14 mouse cellular contexts compared by ENCODE assay signal in genomic region chr6:77213757-77214409, GRCm38 (mm10). TPM values are rescaled to one million over a fixed set of nuclear protein-coding genes. Genes with fewer than 3 reads are reported as not detected.
DNase-seq lines count a peak whose midpoint lies in the region.
"Had no signal": no experiment of that assay in that cellular context is flagged by ENCODE, and none has a peak within 500 bp of the region (broad histone marks: within the 10 kb centered on the region; RNA-seq: fewer than 3 reads in every experiment).

No protein-coding gene starts in this region.

- H3K27me3 ChIP-seq in embryonic facial prominence, embryonic 10.5 days (replicated peaks; ENCODE audit: low read depth, poor library complexity, severe bottlenecking), result no peaks in the 10 kb centered on the region
- H3K27me3 ChIP-seq: embryonic facial prominence, embryonic 13.5 days; midbrain, embryonic 13.5 days had no signal

- no peak overlapping the region for H3K4me3 ChIP-seq in embryonic facial prominence, embryonic 10.5 days
- H3K4me3 ChIP-seq: embryonic facial prominence, embryonic 13.5 days; midbrain, embryonic 13.5 days had no signal

- 46% methylated on average over 3 of the region's 3 CpGs for WGBS in embryonic facial prominence, embryonic 10.5 days

- no peak overlapping the region for H3K27ac ChIP-seq in embryonic facial prominence, embryonic 10.5 days (replicated peaks)
- H3K27ac ChIP-seq: embryonic facial prominence, embryonic 13.5 days; midbrain, embryonic 13.5 days had no signal

- no peaks in the 10 kb centered on the region for H3K9me3 ChIP-seq in embryonic facial prominence, embryonic 10.5 days
- H3K9me3 ChIP-seq: embryonic facial prominence, embryonic 13.5 days; midbrain, embryonic 13.5 days had no signal

- 0 out of 2 replicates have a peak, but pooled peaks cover 6% of the 10 kb centered on the region for H3K4me1 ChIP-seq in embryonic facial prominence, embryonic 10.5 days
- H3K4me1 ChIP-seq: embryonic facial prominence, embryonic 13.5 days had no signal

- no peaks in the 10 kb centered on the region for H3K36me3 ChIP-seq in embryonic facial prominence, embryonic 10.5 days (replicated peaks)
- H3K36me3 ChIP-seq: embryonic facial prominence, embryonic 13.5 days; midbrain, embryonic 13.5 days had no signal

- peak; percentile 4 for DNase-seq in ovary, adult 18-20 months (ENCODE audit: low spot score)
- no peak for DNase-seq in ovary, postnatal 14 days (ENCODE audit: low spot score)
- peak; percentile 27 for DNase-seq in embryo, embryonic 11.5 days (ENCODE audit: low read depth, low spot score)
- peak; percentile 62 for DNase-seq in kidney, postnatal 14 days
- peak; percentile 20 for DNase-seq in yolk sac, embryonic 10.5 days (ENCODE audit: low spot score)
- no peak for DNase-seq in adrenal gland, postnatal 36 days
- no peak for DNase-seq in embryonic facial prominence, embryonic 10.5 days (ENCODE audit: low spot score)
- DNase-seq in gastrocnemius, adult 8-10 months (ENCODE audit: low spot score in 2 of 2), result no peak
- DNase-seq: adrenal gland, adult 2 months; thymus, postnatal 36 days had no signal

RNA-seq across cellular contexts. Expression of gene Lrrtm1, which starts 28.6 kb away (rescaled TPM):
- total RNA-seq in adrenal gland, postnatal 36 days (2021), result under 1 TPM; 0.50 to 0.56 TPM
- polyA plus RNA-seq in embryonic facial prominence, embryonic 10.5 days (2016; fragmentation: Nextera tagmentation; extraction: Ambion mirVana), result 3.6 and 4.9 TPM in 2 replicates
- total RNA-seq in gastrocnemius, adult 8-10 months (2022), result not detected
- total RNA-seq: granulocyte monocyte progenitor cell, adult 5-6 weeks had no signal
- polyA plus RNA-seq: liver, embryonic 16.5 days had no signal

Comparison
In these comparisons a context has a peak if more than half of its experiments do, and no peak if none do; other contexts are left out.
1. DNase-seq: peak in ovary, adult 18-20 months (single experiment), embryo, embryonic 11.5 days (single experiment), kidney, postnatal 14 days (single experiment) and yolk sac, embryonic 10.5 days (single experiment); none in ovary, postnatal 14 days (single experiment), adrenal gland, postnatal 36 days (0 of 2), embryonic facial prominence, embryonic 10.5 days (single experiment) and gastrocnemius, adult 8-10 months (0 of 2).